Mouse (Mus musculus) left cerebral cortex, adult 2 months (tissue): ENCODE measurements at regions not wholly inside any gene's neighbourhood (a gene's known extent, or its start where the extent isn't known, plus 50 kb on each side); places are given as distances from the start of the nearest gene placed in this dataset.

ENCODE experiments used
- DNase-seq, 2 experiments: peaks; one replicate each; pipeline ENCODE4 v3.0.0; 2021 to 2022; ENCODE audit warnings: low spot score in 2 of 2, mixed read lengths in 1 of 2; ENCODE audit errors: extremely low spot score in 1 of 2
- H3K27ac ChIP-seq: fragments of 200-600 bp; 2 replicates; pipeline ENCODE4 v1.8.1; 2022
- H3K4me3 ChIP-seq: fragments of 200-600 bp; 2 replicates; pipeline ENCODE4 v1.8.1; 2022
- CTCF ChIP-seq: fragments of 200-600 bp; IDR thresholded peaks from 2 replicates; pipeline ENCODE4 v1.8.1; 2022; ENCODE audit warnings: antibody characterized with exemption, mild to moderate bottlenecking, moderate library complexity
- intact Hi-C: fragments of 180-260 bp; cut with DNase I; formaldehyde crosslinking; loops from one replicate; pipeline ENCODE4 v1.15.1; 2025

- H3K4me3 ChIP-seq = no peak overlapping the region
- DNase-seq = peak in 1 of 2 experiments; percentile 8
- no peak for TF ChIP-seq CTCF
- intact Hi-C loops = no loop called here
- H3K27ac ChIP-seq = no peak overlapping the region
Observed at GRCm38 (mm10) chr9:113601451-113601850, 106.6 kb downstream of the Pdcd6ip start.

- TF ChIP-seq CTCF = peak; percentile 58
- Histone ChIP-seq H3K4me3 (no peak overlapping the region), H3K27ac (peak overlapping the region; percentile 71)
- intact Hi-C loops = no loop called here
- peak in 1 of 2 experiments; percentile 40 for DNase-seq
Observed at GRCm38 (mm10) chr9:113587260-113587659, 120.8 kb downstream of the Pdcd6ip start.

- H3K27ac ChIP-seq = peak overlapping the region; percentile 72
- no peak for DNase-seq
- no peak for TF ChIP-seq CTCF
- no peak overlapping the region; the same call in 1 of the 2 replicates for H3K4me3 ChIP-seq
- intact Hi-C loops = no loop called here
Observed at GRCm38 (mm10) chr9:113586477-113586876, 121.6 kb downstream of the Pdcd6ip start.

- no peak overlapping the region for H3K4me3 ChIP-seq
- peak; percentile 48 to 64 for DNase-seq
- intact Hi-C loops = loop anchor here (1.0 kb wide), 1 partner anchor 60 kb away; no protein-coding TSS in a partner anchor
- no peak for TF ChIP-seq CTCF
- H3K27ac ChIP-seq = peak overlapping the region; percentile 66
Observed at GRCm38 (mm10) chr9:113578221-113578620, 129.8 kb downstream of the Pdcd6ip start.

GRCm38 (mm10) chr9:113568849-113569248 is 139.2 kb downstream of the Pdcd6ip start:
- no peak overlapping the region for H3K27ac ChIP-seq
- intact Hi-C loops = no loop called here
- no peak for TF ChIP-seq CTCF
- H3K4me3 ChIP-seq = no peak overlapping the region
- peak in 1 of 2 experiments; percentile 24 for DNase-seq

- no peak for DNase-seq
- Histone ChIP-seq H3K27ac (no peak overlapping the region), H3K4me3 (no peak overlapping the region)
- intact Hi-C loops = no loop called here
- no peak for TF ChIP-seq CTCF
Observed at GRCm38 (mm10) chr9:113567705-113568104, 140.4 kb downstream of the Pdcd6ip start.

- intact Hi-C loops = no loop called here
- DNase-seq = no peak
- TF ChIP-seq CTCF = no peak
- no peak overlapping the region for H3K27ac ChIP-seq
- H3K4me3 ChIP-seq = no peak overlapping the region
Observed at GRCm38 (mm10) chr9:113566620-113567019, 141.4 kb downstream of the Pdcd6ip start.

- Histone ChIP-seq H3K27ac (no peak overlapping the region), H3K4me3 (no peak overlapping the region)
- no peak for DNase-seq
- no peak for TF ChIP-seq CTCF
- intact Hi-C loops = no loop called here
Observed at GRCm38 (mm10) chr9:113553911-113554310, 154.1 kb downstream of the Pdcd6ip start.

- no peak overlapping the region for H3K27ac ChIP-seq
- no peak for TF ChIP-seq CTCF
- H3K4me3 ChIP-seq = no peak overlapping the region
- intact Hi-C loops = no loop called here
- no peak for DNase-seq
Observed at GRCm38 (mm10) chr9:113547458-113547857, 160.6 kb downstream of the Pdcd6ip start.

- intact Hi-C loops = no loop called here
- peak in 1 of 2 experiments; percentile 40 for DNase-seq
- TF ChIP-seq CTCF = peak; percentile 76
- Histone ChIP-seq H3K4me3 (no peak overlapping the region), H3K27ac (no peak overlapping the region)
Observed at GRCm38 (mm10) chr9:113528586-113528985, 179.5 kb downstream of the Pdcd6ip start.

- intact Hi-C loops = loop anchor here (5.0 kb wide), 1 partner anchor 103 kb away; no protein-coding TSS in a partner anchor
- H3K27ac ChIP-seq = peak overlapping the region; percentile 69
- no peak overlapping the region for H3K4me3 ChIP-seq
- TF ChIP-seq CTCF = no peak
- DNase-seq = no peak
Observed at GRCm38 (mm10) chr9:113524307-113524706, 183.8 kb downstream of the Pdcd6ip start.

- DNase-seq = peak in 1 of 2 experiments; percentile 5
- no peak overlapping the region for H3K4me3 ChIP-seq
- TF ChIP-seq CTCF = no peak
- peak overlapping the region; percentile 69 for H3K27ac ChIP-seq
- intact Hi-C loops = loop anchor here (5.0 kb wide), 1 partner anchor 104 kb away; no protein-coding TSS in a partner anchor
Observed at GRCm38 (mm10) chr9:113523173-113523572, 184.9 kb downstream of the Pdcd6ip start.

GRCm38 (mm10) chr9:113519727-113520126 is 188.3 kb downstream of the Pdcd6ip start:
- intact Hi-C loops = loop anchor here (5.0 kb wide), 1 partner anchor 108 kb away; no protein-coding TSS in a partner anchor
- H3K4me3 ChIP-seq = no peak overlapping the region
- H3K27ac ChIP-seq = peak overlapping the region; percentile 32; the same call in 1 of the 2 replicates
- no peak for DNase-seq
- no peak for TF ChIP-seq CTCF
